ENCODE assay signal across 10 mouse cellular contexts in the genomic region with DNA sequence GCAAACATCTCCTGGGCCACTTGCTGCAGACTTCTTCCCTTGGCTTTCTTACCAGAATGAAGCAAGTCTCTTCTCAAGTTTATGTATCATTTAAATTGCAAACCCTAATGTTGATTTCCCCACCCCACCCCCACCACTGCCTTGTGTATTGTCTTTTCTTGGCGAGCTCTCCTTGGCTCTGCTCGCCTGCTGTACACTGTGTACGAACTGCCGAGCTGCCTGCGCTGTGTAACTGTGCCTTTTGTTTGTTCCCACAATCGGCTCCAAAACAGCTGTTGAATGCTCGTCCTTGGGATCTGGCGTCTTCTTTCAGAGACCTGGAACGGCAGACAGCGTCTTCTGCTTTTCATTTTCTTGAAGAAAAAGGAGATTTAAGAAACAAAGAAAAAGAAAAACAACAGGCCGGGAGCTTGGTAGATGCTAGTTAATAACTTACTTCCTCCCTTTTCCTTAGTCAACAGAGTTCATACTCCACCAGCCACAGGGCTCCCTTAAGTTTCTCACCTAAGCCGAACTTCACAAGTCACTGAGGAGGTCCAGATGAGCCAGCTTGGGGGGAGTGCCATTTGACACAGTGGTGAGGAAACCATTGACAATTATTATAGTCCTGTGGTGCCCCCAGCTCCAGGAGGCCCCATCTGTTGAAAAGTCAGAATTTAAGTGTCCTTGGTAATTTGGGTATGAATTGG. TPM values are rescaled to one million over a fixed set of nuclear protein-coding genes. Genes with fewer than 3 reads are reported as not detected.
DNase-seq lines count a peak whose midpoint lies in the region; ATAC-seq and TF ChIP-seq lines count a peak whose summit lies in the region.
"Had no signal": no experiment of that assay in that cellular context is flagged by ENCODE, and none has a peak within 500 bp of the region (broad histone marks: within the 10 kb centered on the region; RNA-seq: fewer than 3 reads in every experiment).

No protein-coding gene starts in this region.

- no peaks in the 10 kb centered on the region for H3K36me3 ChIP-seq in ES-Bruce4 (ENCODE audit: control insufficient read depth, insufficient read depth, low read length, poor library complexity, severe bottlenecking)
- H3K36me3 ChIP-seq in heart, embryonic 13.5 days, result no peaks in the 10 kb centered on the region
- no peaks in the 10 kb centered on the region for H3K36me3 ChIP-seq in kidney, embryonic 15.5 days
- H3K36me3 ChIP-seq in liver, embryonic 11.5 days (ENCODE audit: control insufficient read depth, insufficient read depth, low read length), result no peaks in the 10 kb centered on the region
- H3K36me3 ChIP-seq: heart, embryonic 15.5 days had no signal

- H3K27me3 ChIP-seq in ES-Bruce4 (ENCODE audit: control insufficient read depth, insufficient read depth, low read length, poor library complexity, severe bottlenecking), result no peaks in the 10 kb centered on the region
- H3K27me3 ChIP-seq in heart, embryonic 13.5 days (replicated peaks), result peaks cover 92% of the 10 kb centered on the region
- H3K27me3 ChIP-seq in kidney, embryonic 15.5 days, result peaks cover 61% of the 10 kb centered on the region
- H3K27me3 ChIP-seq in liver, embryonic 11.5 days (replicated peaks; ENCODE audit: control insufficient read depth, insufficient read depth, low read length), result peaks cover 19% of the 10 kb centered on the region

- H3K4me3 ChIP-seq in ES-Bruce4 (ENCODE audit: low read depth, low read length), result no peak overlapping the region
- H3K4me3 ChIP-seq in brown adipose tissue, adult 24 weeks (ENCODE audit: insufficient read depth, low read depth, low read length), result peak overlapping the region; percentile 35; the same call in 1 of the 2 replicates
- H3K4me3 ChIP-seq in heart, embryonic 13.5 days, result no peak overlapping the region
- no peak overlapping the region for H3K4me3 ChIP-seq in kidney, embryonic 15.5 days (replicated peaks)
- H3K4me3 ChIP-seq in liver, embryonic 11.5 days (ENCODE audit: low read depth, low read length), result no peak overlapping the region
- H3K4me3 ChIP-seq: heart, embryonic 15.5 days; myocyte had no signal

- H3K27ac ChIP-seq in ES-Bruce4 (ENCODE audit: insufficient read depth, low read length), result peak overlapping the region; percentile 51
- H3K27ac ChIP-seq in brown adipose tissue, adult 24 weeks (replicated peaks; ENCODE audit: low read depth, low read length), result no peak overlapping the region
- no peak overlapping the region for H3K27ac ChIP-seq in heart, embryonic 13.5 days (replicated peaks)
- 0 out of 2 replicates have a peak overlapping the region, but pooled peaks have one; percentile 22 for H3K27ac ChIP-seq in kidney, embryonic 15.5 days
- no peak overlapping the region for H3K27ac ChIP-seq in liver, embryonic 11.5 days (ENCODE audit: low read depth, low read length)
- H3K27ac ChIP-seq: heart, embryonic 15.5 days had no signal

- H3K4me1 ChIP-seq in ES-Bruce4 (ENCODE audit: control insufficient read depth, insufficient read depth, low read length), result no peaks in the 10 kb centered on the region
- H3K4me1 ChIP-seq in brown adipose tissue, adult 24 weeks (ENCODE audit: control insufficient read depth, insufficient read depth, insufficient read length, low read length), result no peaks in the 10 kb centered on the region
- H3K4me1 ChIP-seq in heart, embryonic 13.5 days, result no peaks in the 10 kb centered on the region
- H3K4me1 ChIP-seq in kidney, embryonic 15.5 days, result 0 out of 2 replicates have a peak, but pooled peaks cover 7% of the 10 kb centered on the region
- H3K4me1 ChIP-seq in liver, embryonic 11.5 days (replicated peaks; ENCODE audit: control insufficient read depth, insufficient read depth, low read length), result peaks cover 3% of the 10 kb centered on the region; the same call in 1 of the 2 replicates
- H3K4me1 ChIP-seq: heart, embryonic 15.5 days had no signal

- no peak for ATAC-seq in heart, embryonic 13.5 days (ENCODE audit: extremely low read depth, insufficient number of reproducible peaks, low FRiP score, low TSS enrichment)
- ATAC-seq in kidney, embryonic 15.5 days (replicated peaks; ENCODE audit: low FRiP score), result peak; percentile 85
- ATAC-seq in liver, embryonic 11.5 days (replicated peaks; ENCODE audit: low FRiP score), result no peak
- ATAC-seq in CD4-positive, CD25-positive, alpha-beta regulatory T cell, adult 4 months, result no peak

- H3K9me3 ChIP-seq in ES-Bruce4 (replicated peaks; ENCODE audit: control insufficient read depth, insufficient read depth, low read length, poor library complexity, severe bottlenecking), result no peaks in the 10 kb centered on the region
- H3K9me3 ChIP-seq in heart, embryonic 13.5 days, result no peaks in the 10 kb centered on the region
- no peaks in the 10 kb centered on the region for H3K9me3 ChIP-seq in kidney, embryonic 15.5 days (replicated peaks)
- H3K9me3 ChIP-seq in liver, embryonic 11.5 days (ENCODE audit: control insufficient read depth, low read length), result no peaks in the 10 kb centered on the region
- H3K9me3 ChIP-seq: heart, embryonic 15.5 days had no signal

- peak; percentile 11 for DNase-seq in lung, postnatal 36 days
- DNase-seq in liver, embryonic 11.5 days (ENCODE audit: low spot score), result no peak
- DNase-seq in urinary bladder, adult 2 months (ENCODE audit: low spot score), result no peak

- WGBS in heart, embryonic 13.5 days, result 39% methylated on average over 12 of the region's 12 CpGs
- WGBS in kidney, embryonic 15.5 days, result 32% methylated on average over 12 of the region's 12 CpGs
- 53% methylated on average over 12 of the region's 12 CpGs for WGBS in liver, embryonic 11.5 days

- no peak for TF ChIP-seq CTCF in ES-Bruce4 (IDR thresholded peaks at IDR 0.05; ENCODE audit: low read depth, low read length)

- TF ChIP-seq EP300 in ES-Bruce4 (IDR thresholded peaks at IDR 0.05; ENCODE audit: insufficient read depth, low read depth, low read length), result peak; percentile 57; the same call in 1 of the 2 replicates

- H3K9ac ChIP-seq in ES-Bruce4 (ENCODE audit: low read depth, poor library complexity, severe bottlenecking), result no peak overlapping the region
- no peak overlapping the region for H3K9ac ChIP-seq in heart, embryonic 13.5 days
- no peak overlapping the region for H3K9ac ChIP-seq in kidney, embryonic 15.5 days
- no peak overlapping the region for H3K9ac ChIP-seq in liver, embryonic 11.5 days (ENCODE audit: low read depth, low read length)
- H3K9ac ChIP-seq: heart, embryonic 15.5 days had no signal

- TF ChIP-seq POLR2A in ES-Bruce4 (IDR thresholded peaks at IDR 0.05; ENCODE audit: insufficient read depth, low read length), result no peak

- H3K4me2 ChIP-seq in heart, embryonic 13.5 days, result peak overlapping the region; percentile 30; the same call in 1 of the 2 replicates
- H3K4me2 ChIP-seq in kidney, embryonic 15.5 days, result peak overlapping the region; percentile 36
- no peak overlapping the region for H3K4me2 ChIP-seq in liver, embryonic 11.5 days
- H3K4me2 ChIP-seq: heart, embryonic 15.5 days had no signal

RNA-seq across cellular contexts. Expression of gene AU015836, which starts 44.2 kb away (rescaled TPM):
- 189 and 191 TPM in 2 replicates for polyA plus RNA-seq in ES-Bruce4 (2011; ENCODE audit: insufficient read depth, insufficient read length, low read depth, missing spikeins)
- polyA plus RNA-seq in brown adipose tissue, adult 24 weeks (2012; ENCODE audit: insufficient read depth, insufficient read length, missing spikeins), result not detected in 2 replicates
- polyA plus RNA-seq in heart, embryonic 13.5 days (2015; fragmentation: Nextera tagmentation; extraction: Ambion mirVana), result not detected in 2 replicates
- polyA plus RNA-seq in kidney, embryonic 15.5 days (2015; fragmentation: Nextera tagmentation; extraction: Ambion mirVana), result 0.05 TPM in 1 of 2 replicates, not detected in the other
- polyA plus RNA-seq in liver, embryonic 11.5 days (2014; fragmentation: Nextera tagmentation; extraction: Ambion mirVana), result 0.27 and 0.55 TPM in 2 replicates
- polyA plus RNA-seq in urinary bladder, adult 2 months (2012; rRNA removed), result not detected in 2 replicates
- not detected for polyA plus RNA-seq in CD4-positive, CD25-positive, alpha-beta regulatory T cell, adult 4 months (2017; shearing (Covaris generic))
- polyA plus RNA-seq: heart, embryonic 15.5 days; myocyte had no signal

Comparison
In these comparisons a context has a peak if more than half of its experiments do, and no peak if none do; other contexts are left out.
1. H3K27ac ChIP-seq: peak in ES-Bruce4 (single experiment) and kidney, embryonic 15.5 days (single experiment); none in brown adipose tissue, adult 24 weeks (single experiment), heart, embryonic 13.5 days (single experiment) and liver, embryonic 11.5 days (single experiment).
2. RNA of gene AU015836, which starts 44.2 kb away (polyA plus RNA-seq): 189 to 191 TPM in ES-Bruce4; 0.27 to 0.55 TPM in liver, embryonic 11.5 days, 0.05 TPM in kidney, embryonic 15.5 days, not detected in brown adipose tissue, adult 24 weeks, not detected in heart, embryonic 13.5 days, not detected in urinary bladder, adult 2 months and not detected in CD4-positive, CD25-positive, alpha-beta regulatory T cell, adult 4 months; every median in the first group is over 100 times any median in the second.